Mouse (Mus musculus) layer of hippocampus, adult 8-10 months (tissue): ENCODE data around the gene Rars. TPM values are rescaled to one million over a fixed set of nuclear protein-coding genes. Genes with fewer than 3 reads are reported as not detected.
A peak's percentile ranks its signal among the peaks of the same experiment; 100 is the strongest.
"Not testable (repeated sequence)": the region's sequence is repeated elsewhere in the genome, so short reads cannot be mapped to it uniquely, and the experiment has no call there.

Experiments
- DNase-seq, 2 experiments: peaks; one replicate each; pipeline ENCODE4 v3.0.0; 2022; ENCODE audit warnings: low spot score in 2 of 2
- total RNA-seq, 4 experiments: library from RNA; stranded (reverse); gene quantifications; 2 replicates each; pipeline ENCODE4 v1.2.4; 2022

Gene Rars
- total RNA-seq, 4 experiments from 2014 or later, result 44.6 to 56.6 (median 51.4) TPM

GRCm38 (mm10) chr11:35838345-35839338 lies 4.3 kb upstream of the Rars start:
- peak; percentile 63 to 66 for DNase-seq

GRCm38 (mm10) chr11:35837156-35838126 lies 3.1 kb upstream of the Rars start:
- no peak for DNase-seq

- DNase-seq, result no peak
Measured at GRCm38 (mm10) chr11:35833270-35833669, 1.0 kb downstream of the Rars start.

GRCm38 (mm10) chr11:35832139-35832538 lies 2.2 kb downstream of the Rars start:
- DNase-seq, result no peak

- no peak for DNase-seq
Measured at GRCm38 (mm10) chr11:35827714-35828113, 6.6 kb downstream of the Rars start.

- no peak for DNase-seq
Measured at GRCm38 (mm10) chr11:35816316-35816715, 18.0 kb downstream of the Rars start.

GRCm38 (mm10) chr11:35811458-35811857 lies 22.8 kb downstream of the Rars start:
- DNase-seq, result no peak

- no peak for DNase-seq
Measured at GRCm38 (mm10) chr11:35801332-35801731, 33.0 kb downstream of the Rars start.

- DNase-seq, result no peak
Measured at GRCm38 (mm10) chr11:35798874-35799273, 35.4 kb downstream of the Rars start, which contains the start of gene Fbll1. Gene Fbll1, minus strand, starts transcription at chr11:35798884.

- peak; percentile 69 to 73 for DNase-seq
Measured at GRCm38 (mm10) chr11:35798495-35798820, 35.8 kb downstream of the Rars start.

- peak; percentile 30 for DNase-seq
Measured at GRCm38 (mm10) chr11:35797751-35798494, 36.4 kb downstream of the Rars start.

GRCm38 (mm10) chr11:35792800-35793199 lies 41.5 kb downstream of the Rars start:
- DNase-seq, result not testable (repeated sequence)

GRCm38 (mm10) chr11:35788443-35788842 lies 45.9 kb downstream of the Rars start:
- no peak for DNase-seq

- DNase-seq, result no peak
Measured at GRCm38 (mm10) chr11:35784537-35784936, 49.8 kb downstream of the Rars start.

GRCm38 (mm10) chr11:35784002-35784401 lies 50.3 kb downstream of the Rars start:
- no peak for DNase-seq

- no peak for DNase-seq
Measured at GRCm38 (mm10) chr11:35783038-35783437, 51.3 kb downstream of the Rars start.

GRCm38 (mm10) chr11:35782444-35782843 lies 51.9 kb downstream of the Rars start:
- no peak for DNase-seq

- no peak for DNase-seq
Measured at GRCm38 (mm10) chr11:35780336-35780735, 54.0 kb downstream of the Rars start.

- DNase-seq, result no peak
Measured at GRCm38 (mm10) chr11:35776452-35776851, 57.9 kb downstream of the Rars start.

- no peak for DNase-seq
Measured at GRCm38 (mm10) chr11:35775606-35776005, 58.7 kb downstream of the Rars start.
